Mouse (Mus musculus) ovary, postnatal 10 days (tissue): ENCODE results near the gene Lrfn4.

Experiments
- DNase-seq: peaks from one replicate; pipeline ENCODE4 v3.0.0; 2022; ENCODE audit warnings: low spot score

Lrfn4 gene

DNA sequence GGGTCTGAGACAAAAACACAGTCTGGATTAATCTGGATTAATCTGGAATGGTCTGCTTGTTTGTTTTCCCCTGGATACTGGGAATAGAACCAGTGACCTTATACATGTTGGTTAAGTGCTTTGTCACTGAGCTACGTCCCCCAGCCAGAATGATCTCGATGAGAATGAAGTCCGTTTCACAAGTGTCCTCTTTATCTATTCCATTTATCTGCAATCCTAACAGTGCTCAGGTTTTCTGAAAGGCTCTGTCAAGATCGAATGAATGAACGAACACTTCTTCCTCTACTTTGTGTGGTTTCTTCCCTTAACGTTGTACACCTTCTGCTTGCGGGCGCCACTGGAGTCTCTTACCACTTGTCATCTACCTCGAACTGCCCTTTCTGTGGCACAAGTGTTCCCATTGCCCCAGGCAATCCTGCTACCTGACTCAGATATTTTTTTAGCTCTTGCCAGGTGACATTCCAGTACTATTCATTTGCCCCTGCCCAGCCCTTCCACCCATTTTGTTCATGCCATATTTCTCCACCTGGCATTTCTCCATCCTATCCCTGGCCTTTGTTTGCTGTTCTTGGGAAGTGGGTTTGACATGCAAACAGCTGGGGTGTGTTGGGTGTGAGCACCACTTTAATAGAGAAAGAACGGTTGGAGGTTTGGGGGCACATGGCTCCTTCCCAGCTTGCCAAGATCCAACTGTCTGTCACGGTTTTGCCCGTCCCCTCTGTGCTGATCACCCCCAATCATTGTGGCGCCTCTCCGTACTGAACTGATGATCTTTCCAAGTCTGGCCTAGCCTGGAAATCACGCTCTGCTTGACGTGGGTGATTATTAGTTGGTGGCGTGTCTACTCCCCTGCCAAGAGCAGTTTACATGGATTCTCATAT, 45.9 kb downstream of the Lrfn4 start:
- no peak for DNase-seq

GRCm38 (mm10) chr19:4568832-4569231, 46.6 kb downstream of the Lrfn4 start:
- DNase-seq = no peak

- DNase-seq = no peak
Observed at GRCm38 (mm10) chr19:4567665-4568064, 47.8 kb downstream of the Lrfn4 start.

GRCm38 (mm10) chr19:4566880-4567279, 48.6 kb downstream of the Lrfn4 start:
- no peak for DNase-seq

DNA sequence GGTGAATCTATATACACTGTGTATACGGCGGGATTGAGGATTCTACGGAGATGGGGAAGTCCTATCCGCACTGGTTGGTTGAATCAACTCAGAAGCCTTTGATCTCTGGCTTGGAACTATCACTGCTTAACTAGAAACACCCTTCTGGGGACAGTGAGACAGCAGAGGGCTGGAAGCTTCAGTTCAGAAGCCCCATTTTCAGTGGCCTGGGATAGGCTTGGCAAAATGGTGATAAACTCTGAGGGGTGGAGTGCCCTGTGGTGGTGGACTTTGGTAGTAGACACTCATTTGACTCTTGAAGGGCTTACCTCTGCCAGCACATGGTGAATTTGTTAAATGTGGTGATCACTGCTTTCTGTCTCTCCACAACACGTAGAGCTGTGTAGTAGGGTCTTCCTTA, 49.8 kb downstream of the Lrfn4 start:
- DNase-seq = no peak
